Mouse (Mus musculus): ENCODE data around the gene Zfhx3.

The Zfhx3 gene

DNA sequence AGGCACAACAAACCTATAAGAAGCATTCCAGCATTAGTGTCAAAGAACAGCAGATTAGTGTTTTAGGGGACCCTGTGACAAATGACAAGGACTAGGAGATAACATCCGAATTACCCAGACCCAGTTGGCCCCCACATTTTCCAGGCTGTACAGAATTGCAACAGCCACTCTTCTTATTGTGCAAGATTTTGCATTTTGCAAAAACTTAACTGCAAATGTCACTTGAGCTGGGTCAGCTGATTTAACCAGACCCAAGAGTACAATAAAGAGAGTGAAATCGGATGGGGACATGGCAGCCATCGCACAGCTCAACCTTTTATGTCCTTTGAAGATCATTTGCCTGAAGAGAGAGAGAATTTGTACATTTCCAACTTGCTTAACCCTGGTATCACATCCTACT, 720.3 kb downstream of the Zfhx3 start:
- DNase-seq (ENCODE audit: low read depth) = no peak

- no peak for DNase-seq (ENCODE audit: low read depth)
Observed at GRCm38 (mm10) chr8:108671939-108672515, 729.6 kb downstream of the Zfhx3 start.

DNA sequence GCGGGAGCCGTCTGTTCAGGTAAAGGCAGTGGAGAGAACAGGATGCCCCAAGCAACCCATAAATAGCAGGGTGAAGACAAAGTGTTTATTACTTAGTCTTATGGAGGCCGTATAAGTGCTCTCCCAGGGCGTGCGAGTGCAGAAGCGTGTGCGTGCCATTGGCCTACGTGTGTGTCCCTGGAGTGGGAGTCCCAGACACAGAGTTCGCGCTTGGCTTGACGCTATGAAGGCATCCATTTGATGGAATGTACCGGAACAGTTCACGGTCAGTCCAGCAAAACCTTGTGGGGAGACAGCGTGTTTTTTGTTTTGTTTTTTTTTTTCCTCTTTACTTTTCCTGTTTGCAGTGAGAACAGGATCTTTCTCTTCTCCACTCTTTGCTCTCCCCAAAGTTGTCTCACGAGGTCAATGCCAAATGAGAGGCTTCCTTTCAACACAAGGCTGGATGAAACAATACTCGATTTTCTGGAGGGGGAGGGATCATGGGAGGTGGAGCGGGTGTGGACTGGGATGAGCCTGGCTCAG, 732.6 kb downstream of the Zfhx3 start:
- no peak for DNase-seq (ENCODE audit: low read depth)

DNA sequence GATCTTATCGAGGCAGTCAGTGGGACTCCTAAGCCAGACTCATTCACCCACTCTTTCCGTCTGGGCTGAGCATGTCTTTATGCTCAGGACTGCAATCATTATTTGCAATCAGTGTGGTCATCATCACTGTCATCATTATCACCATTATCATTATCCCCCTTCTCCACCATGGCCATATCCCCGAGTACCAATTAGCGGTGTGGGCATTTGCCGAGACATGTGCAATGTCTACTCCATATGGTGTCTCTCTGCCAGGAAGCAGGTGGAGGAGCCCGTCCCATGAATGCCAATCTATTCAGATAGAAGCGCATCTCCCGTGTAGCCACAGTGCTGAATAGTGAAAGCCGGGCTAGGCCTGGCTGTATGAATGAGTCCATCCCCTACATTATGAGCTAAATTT, 747.2 kb downstream of the Zfhx3 start:
- DNase-seq (ENCODE audit: low read depth) = no peak

DNA sequence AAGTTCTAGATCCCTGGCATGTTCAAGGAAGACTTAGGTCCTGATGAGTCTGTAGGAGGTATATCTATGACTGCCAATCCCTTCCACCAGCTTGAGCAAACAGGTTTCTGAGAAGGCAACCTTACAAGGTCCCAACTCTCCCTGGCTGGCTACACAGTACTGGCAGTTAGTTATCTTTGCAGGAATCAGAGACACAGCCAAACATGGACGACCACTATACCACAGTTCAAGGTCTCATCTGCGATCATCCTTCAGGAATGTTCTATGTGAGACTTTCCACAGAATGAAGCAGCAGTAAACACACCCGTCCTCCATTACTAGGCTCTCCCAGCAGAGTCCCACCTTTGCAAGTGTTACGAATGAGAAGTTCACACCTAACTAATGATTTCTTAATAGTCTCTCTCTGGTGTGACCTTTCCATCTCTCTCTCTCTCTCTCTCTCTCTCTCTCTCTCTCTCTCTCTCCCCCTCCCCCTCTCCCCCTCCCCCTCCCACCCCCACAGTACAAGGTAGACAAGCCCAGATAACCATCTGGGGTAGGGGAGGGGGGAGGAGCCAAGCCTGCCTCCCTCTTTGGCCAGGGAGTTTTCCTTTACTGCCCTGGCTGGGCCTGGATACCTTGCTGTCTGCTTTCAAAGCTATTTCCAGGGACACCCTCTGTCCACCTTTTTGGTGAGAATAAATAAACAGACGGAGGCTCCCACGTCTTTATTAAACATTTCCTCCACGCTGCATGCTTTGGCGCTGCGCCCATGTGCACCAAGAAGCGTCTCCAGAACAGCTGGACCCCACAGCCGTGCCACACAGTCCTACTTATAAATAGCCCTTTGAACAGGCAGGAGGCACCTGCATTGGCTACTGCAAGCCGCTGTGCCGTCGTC, 748.4 kb downstream of the Zfhx3 start:
- DNase-seq (ENCODE audit: low read depth) = no peak

DNA sequence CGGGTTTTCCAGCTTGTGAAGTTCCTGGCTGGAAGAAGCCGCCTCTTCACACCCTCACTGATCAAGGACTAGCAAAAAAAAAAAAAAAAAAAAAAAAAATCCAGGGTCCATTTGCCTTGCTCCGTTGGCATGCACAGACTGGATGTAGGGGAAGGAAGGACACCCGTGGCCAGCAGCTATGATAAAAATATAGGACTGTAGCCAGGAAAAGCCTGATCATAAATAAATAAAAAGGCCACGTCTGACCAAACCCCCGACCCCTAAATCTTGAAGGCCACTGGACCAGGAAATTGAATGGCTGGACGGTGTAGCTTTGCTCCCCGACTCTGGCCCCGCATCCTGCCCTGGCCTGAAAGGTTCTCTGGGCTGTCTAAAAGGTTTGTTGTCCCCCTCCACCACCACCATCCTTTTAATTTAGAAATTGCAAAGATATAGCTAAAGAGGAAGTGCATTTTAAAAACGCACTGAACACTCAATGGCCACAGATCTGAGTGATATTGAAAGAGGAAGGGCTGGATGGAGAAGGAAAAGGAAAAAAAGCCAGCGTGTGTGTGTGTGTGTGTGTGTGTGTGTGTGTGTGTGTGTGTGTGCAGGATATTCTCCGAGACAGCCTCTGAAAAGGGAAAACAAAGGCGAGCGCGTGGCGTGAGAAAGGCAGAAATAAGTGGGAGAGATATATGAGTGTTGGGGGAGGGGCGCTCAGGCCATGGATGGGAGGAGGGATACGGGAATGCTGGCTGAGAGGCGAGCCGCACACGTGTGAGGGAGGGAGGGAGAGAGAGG, 749.2 kb downstream of the Zfhx3 start:
- DNase-seq (ENCODE audit: low read depth) = no peak

DNA sequence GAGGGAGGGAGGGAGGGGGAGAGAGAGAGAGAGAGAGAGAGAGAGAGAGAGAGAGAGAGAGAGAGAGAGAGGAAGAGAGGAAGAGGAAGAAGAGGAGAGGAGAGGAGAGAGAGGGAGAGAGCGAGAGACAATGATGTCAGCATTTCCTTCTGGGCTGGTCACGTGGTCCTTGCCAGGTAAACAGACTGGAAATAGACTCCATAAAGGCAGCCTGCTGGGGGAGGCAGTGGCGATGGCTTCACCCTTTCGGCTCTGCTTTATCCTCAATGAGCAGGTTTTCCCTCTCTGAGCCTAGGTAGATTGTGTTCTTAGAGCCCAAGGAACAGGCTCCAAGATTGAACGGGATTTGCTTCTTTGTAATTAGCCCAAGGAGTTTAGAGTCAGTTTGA, 749.8 kb downstream of the Zfhx3 start:
- no peak for DNase-seq (ENCODE audit: low read depth)

GRCm38 (mm10) chr8:108692669-108693665, 750.5 kb downstream of the Zfhx3 start:
- DNase-seq (ENCODE audit: low read depth) = no peak

GRCm38 (mm10) chr8:108693841-108694240, 751.4 kb downstream of the Zfhx3 start:
- no peak for DNase-seq (ENCODE audit: low read depth)

DNA sequence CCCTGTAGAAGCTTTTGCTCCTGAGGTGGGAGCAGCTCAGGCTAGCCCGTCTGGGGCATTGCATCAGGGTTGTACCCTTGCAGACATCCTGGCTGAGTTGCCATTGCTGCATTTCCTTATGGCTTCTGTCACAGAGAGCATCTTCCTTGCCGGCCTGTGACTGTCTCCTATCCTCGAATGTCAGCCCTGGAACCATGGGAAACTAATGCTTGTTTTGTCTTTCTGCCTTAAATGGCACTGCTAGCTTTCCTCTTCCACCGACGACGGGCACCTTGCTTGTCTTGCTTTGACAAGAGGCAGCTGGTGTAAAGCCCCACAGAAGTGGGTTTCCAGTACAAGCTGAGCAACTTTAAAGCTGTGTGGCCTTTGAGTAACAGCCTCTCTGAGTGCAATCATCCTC, 752.1 kb downstream of the Zfhx3 start:
- DNase-seq (ENCODE audit: low read depth) = no peak

- no peak for DNase-seq (ENCODE audit: low read depth)
Observed at GRCm38 (mm10) chr8:108695242-108695880, 752.9 kb downstream of the Zfhx3 start.

- no peak for DNase-seq (ENCODE audit: low read depth)
Observed at GRCm38 (mm10) chr8:108695938-108696630, 753.6 kb downstream of the Zfhx3 start.

GRCm38 (mm10) chr8:108696631-108697410, 754.4 kb downstream of the Zfhx3 start:
- no peak for DNase-seq (ENCODE audit: low read depth)

DNA sequence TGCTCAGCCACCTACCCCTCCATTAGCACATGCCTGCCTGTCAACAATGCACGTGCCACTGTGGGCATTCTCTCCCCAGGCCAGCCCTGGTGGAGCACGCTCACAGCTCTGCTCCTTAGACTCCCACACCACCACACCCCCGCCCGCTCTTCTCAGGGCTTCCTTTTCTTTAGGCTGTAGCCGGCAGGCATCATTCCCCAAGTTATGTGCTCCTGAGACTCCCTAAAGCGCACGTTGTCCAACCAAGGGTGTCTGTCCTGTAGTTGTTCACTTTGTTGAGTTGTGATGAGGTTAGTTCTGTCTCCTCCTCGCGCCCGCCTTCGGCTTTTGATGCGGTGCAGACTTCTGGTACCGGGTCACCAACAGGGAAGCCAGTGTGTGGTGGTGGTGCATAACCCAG, 755.1 kb downstream of the Zfhx3 start:
- DNase-seq (ENCODE audit: low read depth) = no peak

DNA sequence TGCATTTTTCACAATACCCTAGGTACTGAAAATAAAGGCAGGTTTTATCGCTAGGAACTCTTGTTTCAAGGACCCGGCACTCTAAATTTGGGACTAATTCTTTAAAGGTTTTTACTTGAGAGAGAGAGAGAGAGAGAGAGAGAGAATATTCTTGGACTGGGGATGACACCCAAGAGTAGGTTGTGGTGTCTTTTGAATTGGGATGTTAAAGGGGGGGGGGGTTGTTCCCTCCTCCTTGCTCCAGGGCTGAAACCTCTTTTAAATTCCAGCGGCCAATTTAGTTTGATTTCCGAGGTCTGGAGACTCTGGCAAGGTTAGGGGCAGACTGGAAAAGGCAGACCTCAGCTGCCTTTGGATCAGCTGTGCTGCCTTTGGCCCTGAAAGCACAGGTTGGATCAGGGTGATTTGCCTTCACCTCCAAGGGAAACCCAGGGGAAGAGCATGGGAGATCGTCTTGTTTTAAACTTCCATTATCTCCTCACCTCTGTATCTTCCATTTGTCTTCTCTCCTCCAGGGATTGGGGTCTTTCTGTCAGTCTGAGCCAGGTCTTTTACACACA, 755.7 kb downstream of the Zfhx3 start:
- no peak for DNase-seq (ENCODE audit: low read depth)

DNA sequence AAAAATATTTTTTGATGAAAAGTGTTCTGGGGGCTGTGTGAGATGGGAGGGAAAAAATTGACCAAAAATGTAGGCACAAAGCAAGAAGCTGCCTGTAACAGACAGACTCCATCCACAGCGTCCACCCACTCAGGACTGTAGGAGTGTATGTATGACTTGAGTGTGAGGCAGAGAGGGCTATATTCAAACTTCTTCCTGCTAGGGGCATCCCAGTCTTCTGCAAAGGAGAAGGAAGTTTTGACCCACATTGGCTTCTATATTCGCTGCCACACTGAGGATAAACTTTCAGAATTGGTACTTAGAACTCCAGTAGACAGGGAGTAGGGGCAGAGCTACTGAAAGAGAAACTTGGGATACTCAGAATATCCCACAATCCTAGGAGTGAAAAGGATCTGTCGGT, 756.6 kb downstream of the Zfhx3 start:
- no peak for DNase-seq (ENCODE audit: low read depth)

DNA sequence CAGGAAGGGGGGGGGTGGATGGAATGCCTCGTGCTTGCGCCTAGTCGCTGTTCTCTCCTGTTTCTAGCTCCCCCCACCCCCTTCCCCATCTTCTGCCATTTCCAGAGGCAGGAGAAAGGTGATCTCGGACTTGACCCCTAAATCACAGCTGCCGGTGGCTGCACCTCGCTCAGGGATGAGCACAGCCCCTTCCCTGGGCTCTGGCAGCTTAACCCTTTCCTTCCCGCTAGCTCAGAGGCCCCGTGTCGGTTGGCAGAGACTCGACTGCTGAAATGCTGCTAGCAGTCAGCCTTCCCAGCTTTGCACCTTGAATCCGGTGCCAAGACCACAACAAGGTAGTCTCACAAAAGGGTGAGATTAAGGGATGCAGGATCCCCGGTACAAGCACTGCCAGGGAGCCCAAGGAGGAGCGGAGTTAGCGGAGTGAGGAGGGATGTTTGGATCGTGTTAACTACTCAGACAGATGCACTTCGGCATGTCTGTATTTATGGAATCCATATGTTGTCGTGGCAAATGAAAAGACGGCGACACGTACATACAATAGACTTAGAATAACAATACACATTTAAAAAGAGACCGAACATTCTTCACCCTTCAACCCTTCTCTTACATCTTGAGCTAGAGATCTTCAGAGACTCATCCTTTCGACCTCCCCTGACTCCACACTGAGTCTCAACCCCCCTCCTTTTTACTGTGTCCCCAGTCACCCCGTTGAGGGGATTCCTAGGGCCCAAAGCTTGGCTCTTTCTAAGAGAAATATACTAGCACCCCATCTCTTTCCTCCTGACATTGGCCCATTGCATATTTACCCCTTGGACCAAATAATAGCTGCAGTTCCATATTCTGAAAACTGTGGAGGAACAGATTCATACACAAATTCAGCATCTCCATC, 757.3 kb downstream of the Zfhx3 start:
- no peak for DNase-seq (ENCODE audit: low read depth)

Measured in naive thymus-derived CD4-positive, alpha-beta T cell, adult 2 months (primary cell).